Mouse (Mus musculus): ENCODE results near the gene Tnip1. TPM values are rescaled to one million over a fixed set of nuclear protein-coding genes. Genes with fewer than 3 reads are reported as not detected.

Tnip1 gene
- polyA plus RNA-seq, 1 experiment: 122 TPM

DNA sequence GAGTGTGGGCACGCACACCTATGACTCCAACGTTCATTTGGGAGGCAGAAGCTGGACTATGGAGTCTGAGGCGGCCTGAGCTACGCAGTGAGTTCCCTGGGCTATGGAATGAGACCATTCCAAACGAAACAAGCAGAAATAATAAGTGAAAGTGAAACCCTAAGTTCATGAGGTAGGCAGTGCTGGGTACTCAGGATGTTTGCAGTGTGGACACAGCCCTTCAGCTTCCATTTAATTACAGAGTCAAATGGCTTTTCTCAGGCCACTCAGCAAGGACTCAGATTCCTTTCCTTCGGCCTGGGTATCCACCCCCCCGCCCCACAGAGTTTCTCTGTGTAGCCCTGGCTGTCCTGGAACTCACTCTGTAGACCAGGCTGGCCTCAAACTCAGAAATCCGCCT lies 33.0 kb downstream of the Tnip1 start:
- Histone ChIP-seq H3K27ac (ENCODE audit: insufficient read depth, low read depth, low read length) (peak overlapping the region; percentile 64), H3K27me3 (ENCODE audit: control insufficient read depth, insufficient read depth, low read length) (no peaks in the 10 kb centered on the region), H3K4me3 (ENCODE audit: low read depth, low read length) (no peak overlapping the region), H3K4me1 (ENCODE audit: control insufficient read depth, insufficient read depth, insufficient read length, low read length) (peaks cover 9% of the 10 kb centered on the region), H3K36me3 (ENCODE audit: control insufficient read depth, insufficient read depth, low read length) (peaks cover 87% of the 10 kb centered on the region)
- no peak for TF ChIP-seq POLR2A (IDR thresholded peaks at IDR 0.05; ENCODE audit: low read depth, low read length)
- TF ChIP-seq CTCF (IDR thresholded peaks at IDR 0.05; ENCODE audit: extremely low read depth, insufficient read length, insufficient replicate concordance, low read depth, low read length): no peak
- 72% methylated on average over 8 of the region's 8 CpGs for WGBS

DNA sequence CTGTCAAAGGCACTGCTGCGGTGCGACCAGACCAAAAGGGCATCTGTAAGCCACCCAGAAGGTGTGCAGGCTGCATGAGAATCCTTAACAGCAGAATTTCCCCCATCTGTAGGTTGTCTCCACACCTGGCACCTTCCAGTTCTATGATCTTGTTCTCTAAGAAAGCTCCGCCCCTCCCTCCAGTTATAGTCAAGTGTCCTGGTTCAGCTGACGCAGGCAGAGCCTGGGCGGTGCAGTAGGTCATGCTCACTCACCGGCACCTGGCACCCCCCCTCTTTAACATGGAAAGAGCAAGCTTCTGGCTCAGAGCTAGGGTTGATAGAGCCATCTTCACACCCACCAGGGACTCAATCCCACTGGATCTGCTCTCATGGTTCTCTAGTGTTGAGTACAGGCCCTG lies 33.4 kb downstream of the Tnip1 start:
- WGBS: 66% methylated on average over 6 of the region's 6 CpGs
- Histone ChIP-seq H3K27ac (ENCODE audit: insufficient read depth, low read depth, low read length) (peak overlapping the region; percentile 64), H3K4me3 (ENCODE audit: low read depth, low read length) (no peak overlapping the region), H3K36me3 (ENCODE audit: control insufficient read depth, insufficient read depth, low read length) (peaks cover 87% of the 10 kb centered on the region), H3K27me3 (ENCODE audit: control insufficient read depth, insufficient read depth, low read length) (no peaks in the 10 kb centered on the region), H3K4me1 (ENCODE audit: control insufficient read depth, insufficient read depth, insufficient read length, low read length) (peaks cover 9% of the 10 kb centered on the region)
- no peak for TF ChIP-seq POLR2A (IDR thresholded peaks at IDR 0.05; ENCODE audit: low read depth, low read length)
- TF ChIP-seq CTCF (IDR thresholded peaks at IDR 0.05; ENCODE audit: extremely low read depth, insufficient read length, insufficient replicate concordance, low read depth, low read length): no peak

DNA sequence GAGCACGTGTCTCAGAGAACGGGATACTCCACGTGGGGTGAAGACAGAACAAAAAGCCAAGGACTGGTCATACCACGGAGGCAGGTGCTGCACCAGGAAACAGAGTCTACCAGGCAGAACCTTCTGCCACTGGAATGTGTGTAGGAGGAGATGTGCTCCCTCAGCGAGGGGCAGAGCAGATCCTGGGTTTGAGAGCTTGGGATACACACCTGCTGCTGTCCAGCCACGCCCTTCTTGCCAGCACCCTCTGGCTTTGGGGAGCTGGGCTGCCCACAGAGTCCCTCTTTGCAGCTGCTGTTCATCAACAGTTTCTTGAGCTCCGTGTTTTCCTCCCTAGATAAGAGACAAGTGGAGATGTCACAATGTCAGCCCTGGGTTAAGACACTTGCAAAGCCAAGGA lies 33.8 kb downstream of the Tnip1 start:
- Histone ChIP-seq H3K4me1 (ENCODE audit: control insufficient read depth, insufficient read depth, insufficient read length, low read length) (peaks cover 9% of the 10 kb centered on the region), H3K27me3 (ENCODE audit: control insufficient read depth, insufficient read depth, low read length) (no peaks in the 10 kb centered on the region), H3K36me3 (ENCODE audit: control insufficient read depth, insufficient read depth, low read length) (peaks cover 87% of the 10 kb centered on the region), H3K4me3 (ENCODE audit: low read depth, low read length) (no peak overlapping the region), H3K27ac (ENCODE audit: insufficient read depth, low read depth, low read length) (no peak overlapping the region)
- 55% methylated on average over 7 of the region's 7 CpGs for WGBS
- TF ChIP-seq CTCF (IDR thresholded peaks at IDR 0.05; ENCODE audit: extremely low read depth, insufficient read length, insufficient replicate concordance, low read depth, low read length) (no peak), POLR2A (IDR thresholded peaks at IDR 0.05; ENCODE audit: low read depth, low read length) (no peak)

DNA sequence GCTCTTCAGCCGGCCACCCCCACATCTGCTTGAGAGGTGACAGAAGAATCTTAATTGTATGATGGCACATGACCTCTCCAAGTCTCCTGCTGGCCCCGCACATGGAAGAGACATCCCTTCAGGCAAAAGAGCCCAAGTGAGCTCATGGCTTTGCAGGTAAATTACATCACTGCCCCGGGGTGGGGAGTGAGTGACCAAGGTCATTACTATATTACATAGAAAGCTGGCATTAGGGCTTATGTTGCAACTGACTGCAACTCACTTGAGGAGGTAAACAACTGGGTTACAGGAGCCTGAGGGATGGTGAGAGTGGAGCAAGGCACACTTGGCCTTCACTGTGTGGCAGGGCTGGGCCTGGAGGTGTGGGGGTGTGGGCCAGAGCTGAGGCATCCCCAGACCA lies 34.5 kb downstream of the Tnip1 start:
- H3K4me3 ChIP-seq (ENCODE audit: low read depth, low read length): no peak overlapping the region
- H3K36me3 ChIP-seq (ENCODE audit: control insufficient read depth, insufficient read depth, low read length): peaks cover 87% of the 10 kb centered on the region
- no peak overlapping the region for H3K27ac ChIP-seq (ENCODE audit: insufficient read depth, low read depth, low read length)
- 93% methylated on average over 3 of the region's 3 CpGs for WGBS
- peaks cover 9% of the 10 kb centered on the region; the same call in 1 of the 2 replicates for H3K4me1 ChIP-seq (ENCODE audit: control insufficient read depth, insufficient read depth, insufficient read length, low read length)
- H3K27me3 ChIP-seq (ENCODE audit: control insufficient read depth, insufficient read depth, low read length): no peaks in the 10 kb centered on the region
- TF ChIP-seq POLR2A (IDR thresholded peaks at IDR 0.05; ENCODE audit: low read depth, low read length): no peak
- TF ChIP-seq CTCF (IDR thresholded peaks at IDR 0.05; ENCODE audit: extremely low read depth, insufficient read length, insufficient replicate concordance, low read depth, low read length): no peak

DNA sequence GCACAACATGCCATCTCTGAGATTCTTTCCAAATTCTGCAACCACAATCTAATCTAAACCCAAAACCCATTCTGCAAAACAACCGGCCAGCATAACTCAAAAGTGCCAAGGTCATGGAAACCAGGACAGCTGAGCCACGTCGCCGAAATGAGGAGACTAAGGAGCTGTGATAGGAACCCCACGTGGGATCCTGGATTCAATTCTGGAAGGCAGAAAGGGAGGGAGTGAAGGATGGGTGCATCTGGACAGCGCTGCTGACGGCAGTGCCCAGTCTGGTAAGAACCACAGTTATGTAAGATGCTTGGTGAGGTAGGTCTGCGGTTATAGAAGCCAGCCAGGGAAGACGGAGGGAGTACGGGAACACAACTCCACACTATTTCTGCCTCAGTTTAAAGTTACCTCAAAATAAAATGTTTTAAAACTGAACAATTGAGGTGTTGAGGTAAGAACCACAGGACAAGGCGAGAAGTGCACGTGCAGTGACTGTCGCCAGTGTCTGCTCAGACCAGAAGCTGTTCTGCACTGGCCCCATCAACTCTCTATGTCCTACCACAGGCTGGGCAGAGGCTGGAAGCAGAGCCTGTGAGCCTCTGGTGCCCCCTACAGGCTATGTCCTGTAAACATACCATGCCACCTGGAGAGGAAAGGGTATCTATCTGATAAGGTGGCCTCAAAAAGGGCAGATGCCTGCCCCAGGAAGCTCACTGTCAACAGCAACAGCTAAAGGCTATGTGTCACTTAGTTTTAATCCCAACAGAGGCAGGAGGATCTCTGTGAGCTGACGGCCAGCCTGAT lies 35.2 kb downstream of the Tnip1 start:
- Histone ChIP-seq H3K4me3 (ENCODE audit: low read depth, low read length) (no peak overlapping the region), H3K4me1 (ENCODE audit: control insufficient read depth, insufficient read depth, insufficient read length, low read length) (peaks cover 9% of the 10 kb centered on the region; the same call in 1 of the 2 replicates), H3K36me3 (ENCODE audit: control insufficient read depth, insufficient read depth, low read length) (peaks cover 89% of the 10 kb centered on the region), H3K27me3 (ENCODE audit: control insufficient read depth, insufficient read depth, low read length) (no peaks in the 10 kb centered on the region), H3K27ac (ENCODE audit: insufficient read depth, low read depth, low read length) (no peak overlapping the region)
- 85% methylated on average over 14 of the region's 14 CpGs for WGBS
- peak; percentile 81; the same call in 1 of the 2 replicates for TF ChIP-seq CTCF (IDR thresholded peaks at IDR 0.05; ENCODE audit: extremely low read depth, insufficient read length, insufficient replicate concordance, low read depth, low read length)
- TF ChIP-seq POLR2A (IDR thresholded peaks at IDR 0.05; ENCODE audit: low read depth, low read length): no peak

DNA sequence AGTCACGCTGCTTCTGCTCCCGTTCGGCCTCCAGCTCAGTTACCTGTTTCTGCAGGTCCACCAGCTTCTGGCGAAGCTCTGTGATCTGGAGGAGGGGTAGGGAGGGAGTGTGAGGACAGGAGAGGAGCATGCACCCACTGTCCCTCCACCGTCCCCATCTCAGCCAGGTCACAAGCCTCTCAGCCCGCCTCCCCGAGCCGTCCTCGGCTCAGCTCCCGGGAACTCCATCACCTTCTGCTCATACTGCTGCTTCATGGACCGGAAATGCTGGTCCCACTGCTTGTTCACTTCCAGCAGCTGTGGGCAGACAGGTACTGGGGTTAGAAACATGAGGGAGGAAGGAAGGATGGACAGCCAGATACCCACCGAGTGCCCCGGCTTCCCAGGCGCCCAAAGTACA lies 38.6 kb downstream of the Tnip1 start:
- WGBS: 91% methylated on average over 14 of the region's 14 CpGs
- no peak overlapping the region for H3K4me3 ChIP-seq (ENCODE audit: low read depth, low read length)
- H3K27me3 ChIP-seq (ENCODE audit: control insufficient read depth, insufficient read depth, low read length): no peaks in the 10 kb centered on the region
- H3K36me3 ChIP-seq (ENCODE audit: control insufficient read depth, insufficient read depth, low read length): peaks cover 87% of the 10 kb centered on the region
- TF ChIP-seq CTCF (IDR thresholded peaks at IDR 0.05; ENCODE audit: extremely low read depth, insufficient read length, insufficient replicate concordance, low read depth, low read length): no peak
- no peak for TF ChIP-seq POLR2A (IDR thresholded peaks at IDR 0.05; ENCODE audit: low read depth, low read length)
- peaks cover 9% of the 10 kb centered on the region; the same call in 1 of the 2 replicates for H3K4me1 ChIP-seq (ENCODE audit: control insufficient read depth, insufficient read depth, insufficient read length, low read length)
- H3K27ac ChIP-seq (ENCODE audit: insufficient read depth, low read depth, low read length): no peak overlapping the region

DNA sequence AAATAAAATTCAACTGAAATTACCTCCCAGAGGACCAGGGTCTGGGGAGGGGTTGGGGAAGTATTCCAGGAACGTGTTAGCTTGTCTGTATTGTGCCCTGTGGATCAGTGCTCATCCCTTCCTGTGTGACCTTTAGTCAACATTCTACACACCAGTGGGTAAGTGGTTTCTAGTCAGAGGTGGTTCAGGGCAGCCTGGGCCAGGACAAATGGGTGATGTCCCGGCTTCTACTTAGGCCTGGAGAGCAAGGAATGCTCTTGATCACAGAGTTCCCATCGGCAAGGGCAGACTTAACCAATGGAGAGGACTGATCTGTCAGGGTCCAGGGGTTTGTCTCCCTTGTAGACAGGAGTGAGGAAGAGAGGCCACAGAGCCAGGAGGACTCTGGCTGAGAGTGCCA lies 40.2 kb downstream of the Tnip1 start:
- WGBS: 94% methylated on average over 3 of the region's 3 CpGs
- peaks cover 7% of the 10 kb centered on the region; the same call in 1 of the 2 replicates for H3K4me1 ChIP-seq (ENCODE audit: control insufficient read depth, insufficient read depth, insufficient read length, low read length)
- no peaks in the 10 kb centered on the region for H3K27me3 ChIP-seq (ENCODE audit: control insufficient read depth, insufficient read depth, low read length)
- H3K4me3 ChIP-seq (ENCODE audit: low read depth, low read length): no peak overlapping the region
- TF ChIP-seq POLR2A (IDR thresholded peaks at IDR 0.05; ENCODE audit: low read depth, low read length) (no peak), CTCF (IDR thresholded peaks at IDR 0.05; ENCODE audit: extremely low read depth, insufficient read length, insufficient replicate concordance, low read depth, low read length) (no peak)
- H3K27ac ChIP-seq (ENCODE audit: insufficient read depth, low read depth, low read length): 0 out of 2 replicates have a peak overlapping the region, but pooled peaks have one; percentile 10
- H3K36me3 ChIP-seq (ENCODE audit: control insufficient read depth, insufficient read depth, low read length): peaks cover 86% of the 10 kb centered on the region
